Mouse (Mus musculus): ENCODE results near the gene Sestd1. TPM values are rescaled to one million over a fixed set of nuclear protein-coding genes. Genes with fewer than 3 reads are reported as not detected.

The Sestd1 gene
- total and polyA plus RNA-seq, 3 experiments, result 0.02 to 0.22 TPM; not detected in 1

DNA sequence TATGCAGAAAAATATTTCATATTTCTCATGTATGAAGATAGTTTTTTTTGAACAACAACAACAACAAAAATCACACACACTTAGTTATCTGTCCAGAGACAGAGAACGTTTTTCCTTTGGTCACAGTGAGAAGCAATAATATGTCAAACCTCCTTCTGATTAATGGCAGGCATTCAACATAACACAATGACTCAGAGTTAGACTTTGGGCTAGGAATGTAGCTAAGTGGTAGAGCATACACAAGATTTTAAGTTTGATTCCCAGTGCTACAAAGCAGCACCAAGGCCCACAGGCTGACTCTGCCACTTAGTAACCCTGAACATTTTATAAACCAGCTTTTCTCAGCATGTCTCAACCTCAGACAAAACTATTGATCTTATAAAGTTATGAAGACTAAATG is 145.5 kb downstream of the Sestd1 start:
- TF ChIP-seq TAL1 (conservative IDR thresholded peaks at IDR 0.05; ENCODE audit: low read depth, low read length) (no peak), POLR2AphosphoS5 (IDR thresholded peaks at IDR 0.05; ENCODE audit: insufficient replicate concordance, low read depth, low read length) (no peak), GATA2 (IDR thresholded peaks at IDR 0.05; ENCODE audit: borderline replicate concordance, low read depth, low read length) (no peak), CTCF (IDR thresholded peaks at IDR 0.05; ENCODE audit: low read depth, low read length) (no peak), GATA1 (IDR thresholded peaks at IDR 0.05; ENCODE audit: borderline replicate concordance, low read length) (no peak)
- Histone ChIP-seq H3K27me3 (ENCODE audit: insufficient read depth, low read length) (no peaks in the 10 kb centered on the region), H3K9me3 (replicated peaks) (peaks cover 29% of the 10 kb centered on the region), H3K4me1 (ENCODE audit: insufficient read depth, low read depth, low read length) (no peaks in the 10 kb centered on the region), H3K36me3 (replicated peaks) (no peaks in the 10 kb centered on the region), H3K4me3 (ENCODE audit: low read depth, low read length) (no peak overlapping the region)
- no peak for DNase-seq (ENCODE audit: low spot score)
- no peak for ATAC-seq (ENCODE audit: extremely low read depth, insufficient number of reproducible peaks, low FRiP score, poor library complexity, severe bottlenecking)

GRCm38 (mm10) chr2:77133407-77133806 is 147.0 kb downstream of the Sestd1 start:
- DNase-seq (ENCODE audit: low spot score) (no peak), ATAC-seq (ENCODE audit: extremely low read depth, insufficient number of reproducible peaks, low FRiP score, poor library complexity, severe bottlenecking) (no peak)
- no peaks in the 10 kb centered on the region for H3K36me3 ChIP-seq (replicated peaks)
- H3K9me3 ChIP-seq (replicated peaks), result peaks cover 21% of the 10 kb centered on the region
- no peak overlapping the region for H3K4me3 ChIP-seq (ENCODE audit: low read depth, low read length)
- H3K27me3 ChIP-seq (ENCODE audit: insufficient read depth, low read length), result no peaks in the 10 kb centered on the region
- H3K4me1 ChIP-seq (ENCODE audit: insufficient read depth, low read depth, low read length), result no peaks in the 10 kb centered on the region
- TF ChIP-seq POLR2AphosphoS5 (IDR thresholded peaks at IDR 0.05; ENCODE audit: insufficient replicate concordance, low read depth, low read length) (no peak), GATA1 (IDR thresholded peaks at IDR 0.05; ENCODE audit: borderline replicate concordance, low read length) (no peak), GATA2 (IDR thresholded peaks at IDR 0.05; ENCODE audit: borderline replicate concordance, low read depth, low read length) (no peak), TAL1 (conservative IDR thresholded peaks at IDR 0.05; ENCODE audit: low read depth, low read length) (no peak), CTCF (IDR thresholded peaks at IDR 0.05; ENCODE audit: low read depth, low read length) (no peak)

Other genes starting within 250 kb of the Sestd1 start
- not detected in 2 replicates for gene Ccdc141, start 110.0 kb downstream of the Sestd1 start, total RNA-seq (2014; fragmentation: Nextera tagmentation)
- 0.06 and 0.11 TPM in 2 replicates for gene Ccdc141, start 110.0 kb downstream of the Sestd1 start, total RNA-seq (2017)
- not detected in 2 replicates for gene Ccdc141, start 110.0 kb downstream of the Sestd1 start, polyA plus RNA-seq (2012)